Mouse (Mus musculus) CH12.LX (cell line): ENCODE data around the gene Tas1r3. TPM values are rescaled to one million over a fixed set of nuclear protein-coding genes. Genes with fewer than 3 reads are reported as not detected.

Experiments used
- DNase-seq: peaks from one replicate; pipeline ENCODE4 v3.0.0-alpha.2; 2013; ENCODE audit errors: extremely low read depth
- H3K27ac ChIP-seq: 2 replicates; pipeline ENCODE4 v1.5.1; 2012; ENCODE audit warnings: low read depth, mild to moderate bottlenecking, control low read depth, moderate library complexity; ENCODE audit not compliant: insufficient read depth
- H3K27me3 ChIP-seq: replicated peaks from 2 replicates; pipeline ENCODE3; 2012; ENCODE audit warnings: inconsistent platforms
- H3K36me3 ChIP-seq, 2 experiments: replicated peaks in 1 of 2; 2 replicates each; pipeline versions ENCODE3 to v1.6.1; 2012; ENCODE audit warnings: inconsistent platforms in 1 of 2, low read length in 1 of 2, mild to moderate bottlenecking in 1 of 2, mixed read lengths in 1 of 2, moderate library complexity in 1 of 2; ENCODE audit not compliant: control insufficient read depth in 1 of 2, insufficient read depth in 1 of 2
- H3K4me1 ChIP-seq, 2 experiments: 2 replicates each; pipeline ENCODE4 v1.6.1; 2012; ENCODE audit warnings: inconsistent platforms in 1 of 2, moderate library complexity in 1 of 2; ENCODE audit not compliant: insufficient read depth in 2 of 2, control insufficient read depth in 1 of 2
- H3K4me2 ChIP-seq: 2 replicates; pipeline ENCODE4 v1.6.1; 2012; ENCODE audit warnings: low read depth, mild to moderate bottlenecking, control low read depth; ENCODE audit not compliant: poor library complexity, insufficient read depth, severe bottlenecking
- H3K4me3 ChIP-seq, 3 experiments: fragments of 150-350 bp in 1 of 3; sonication (generic) in 1 of 3; replicated peaks in 1 of 3; 2 replicates each; pipeline versions ENCODE3 to v1.5.1; 2011 to 2012; ENCODE audit warnings: low read depth in 2 of 3, low read length in 2 of 3, mild to moderate bottlenecking in 2 of 3, moderate library complexity in 2 of 3, control low read depth in 1 of 3, improper control_type of control experiment in 1 of 3, inconsistent platforms in 1 of 3, mixed read lengths in 1 of 3; ENCODE audit not compliant: poor library complexity in 1 of 3
- H3K79me2 ChIP-seq: replicated peaks from 2 replicates; pipeline ENCODE4 v1.6.1; 2012; ENCODE audit warnings: mild to moderate bottlenecking, moderate library complexity; ENCODE audit not compliant: control insufficient read depth, poor library complexity, insufficient read depth, severe bottlenecking; ENCODE audit errors: extremely low read depth
- H3K9ac ChIP-seq: 2 replicates; pipeline ENCODE4 v1.6.1; 2012; ENCODE audit warnings: low read depth, mild to moderate bottlenecking, control low read depth, moderate library complexity; ENCODE audit not compliant: insufficient read depth
- H3K9me3 ChIP-seq: replicated peaks from 2 replicates; pipeline ENCODE3; 2012; ENCODE audit warnings: low read length, inconsistent platforms, mixed read lengths
- CHD1 ChIP-seq: IDR thresholded peaks from 2 replicates; pipeline ENCODE4 v1.6.1; 2012; ENCODE audit warnings: low read depth, low read length, improper control_type of control experiment, inconsistent platforms
- CHD2 ChIP-seq: IDR thresholded peaks from 2 replicates; pipeline ENCODE4 v1.6.1; 2011; ENCODE audit warnings: low read length, improper control_type of control experiment
- E2F4 ChIP-seq: IDR thresholded peaks from 2 replicates; pipeline ENCODE4 v1.6.1; 2011; ENCODE audit warnings: low read depth, low read length, improper control_type of control experiment; ENCODE audit not compliant: insufficient replicate concordance
- EP300 ChIP-seq: IDR thresholded peaks from 2 replicates; pipeline ENCODE4 v1.6.1; 2011; ENCODE audit warnings: low read length, improper control_type of control experiment
- IRF4 ChIP-seq: IDR thresholded peaks from 2 replicates; pipeline ENCODE4 v1.6.1; 2014; ENCODE audit warnings: low read depth, mild to moderate bottlenecking, inconsistent platforms, low read length, improper control_type of control experiment
- JUN ChIP-seq: IDR thresholded peaks from 2 replicates; pipeline ENCODE4 v1.6.1; 2011; ENCODE audit warnings: low read depth, mild to moderate bottlenecking, low read length, improper control_type of control experiment, moderate library complexity; ENCODE audit not compliant: insufficient read depth
- KAT2A ChIP-seq: IDR thresholded peaks from 2 replicates; pipeline ENCODE4 v1.6.1; 2012; ENCODE audit warnings: low read length, improper control_type of control experiment, inconsistent platforms; ENCODE audit not compliant: insufficient replicate concordance
- MEF2A ChIP-seq: IDR thresholded peaks from 2 replicates; pipeline ENCODE4 v1.6.1; 2014; ENCODE audit warnings: low read depth, mild to moderate bottlenecking, inconsistent platforms, low read length, improper control_type of control experiment, borderline replicate concordance
- MXI1 ChIP-seq: IDR thresholded peaks from 2 replicates; pipeline ENCODE4 v1.6.1; 2011; ENCODE audit warnings: mild to moderate bottlenecking, low read depth, low read length, improper control_type of control experiment
- MYC ChIP-seq: IDR thresholded peaks from 2 replicates; pipeline ENCODE4 v1.6.1; 2011; ENCODE audit warnings: low read depth, mild to moderate bottlenecking, improper control_type of control experiment, low read length
- NELFE ChIP-seq: IDR thresholded peaks from 2 replicates; pipeline ENCODE4 v1.6.1; 2011; ENCODE audit warnings: low read depth, low read length, improper control_type of control experiment
- NRF1 ChIP-seq: IDR thresholded peaks from 2 replicates; pipeline ENCODE4 v1.6.1; 2014; ENCODE audit warnings: low read depth, mild to moderate bottlenecking, inconsistent platforms, low read length, improper control_type of control experiment, moderate library complexity
- PAX5 ChIP-seq: IDR thresholded peaks from 2 replicates; pipeline ENCODE4 v1.6.1; 2012; ENCODE audit warnings: low read length, inconsistent platforms, mixed read lengths
- POLR2AphosphoS2 ChIP-seq: IDR thresholded peaks from 2 replicates; pipeline ENCODE4 v1.6.1; 2011; ENCODE audit warnings: low read depth, low read length, improper control_type of control experiment
- RAD21 ChIP-seq: IDR thresholded peaks from 2 replicates; pipeline ENCODE4 v1.6.1; 2011; ENCODE audit warnings: low read depth, mild to moderate bottlenecking, low read length, improper control_type of control experiment, moderate library complexity
- RCOR1 ChIP-seq: conservative IDR thresholded peaks from 2 replicates; pipeline ENCODE4 v1.6.1; 2012; ENCODE audit warnings: low read depth, mild to moderate bottlenecking, inconsistent platforms, low read length, improper control_type of control experiment
- SMC3 ChIP-seq: IDR thresholded peaks from 2 replicates; pipeline ENCODE4 v1.6.1; 2011; ENCODE audit warnings: low read depth, low read length, improper control_type of control experiment
- TCF12 ChIP-seq: IDR thresholded peaks from 2 replicates; pipeline ENCODE4 v1.6.1; 2014; ENCODE audit warnings: low read depth, mild to moderate bottlenecking, inconsistent platforms, low read length, improper control_type of control experiment
- UBTF ChIP-seq: IDR thresholded peaks from 2 replicates; pipeline ENCODE4 v1.6.1; 2012; ENCODE audit warnings: low read depth, mild to moderate bottlenecking, inconsistent platforms, low read length, improper control_type of control experiment, moderate library complexity
- USF1 ChIP-seq: IDR thresholded peaks from 2 replicates; pipeline ENCODE4 v1.6.1; 2014; ENCODE audit warnings: low read depth, mild to moderate bottlenecking, inconsistent platforms, low read length, improper control_type of control experiment
- ZC3H11A ChIP-seq: IDR thresholded peaks from 2 replicates; pipeline ENCODE4 v1.6.1; 2012; ENCODE audit warnings: low read depth, mild to moderate bottlenecking, inconsistent platforms, low read length, improper control_type of control experiment
- ZKSCAN1 ChIP-seq: IDR thresholded peaks from 2 replicates; pipeline ENCODE4 v1.6.1; 2012; ENCODE audit warnings: low read depth, inconsistent platforms, low read length, improper control_type of control experiment, borderline replicate concordance
- ZMIZ1 ChIP-seq: IDR thresholded peaks from 2 replicates; pipeline ENCODE4 v1.6.1; 2012; ENCODE audit warnings: low read depth, mild to moderate bottlenecking, inconsistent platforms, low read length, improper control_type of control experiment
- ZNF384 ChIP-seq: IDR thresholded peaks from 2 replicates; pipeline ENCODE4 v1.6.1; 2012; ENCODE audit warnings: low read depth, low read length, improper control_type of control experiment, inconsistent platforms
- dilution Hi-C: fragments of 300-500 bp; cut with MboI; formaldehyde crosslinking; loops from 2 replicates; pipeline ENCODE4 v1.14.3; 2020; ENCODE audit warnings: low sequenced_read_pairs; ENCODE audit not compliant: extremely low pct_unique_long_range_greater_than_20kb, extremely low pct_ligation_motif_present
- in situ Hi-C: fragments of 300-500 bp; cut with MboI; formaldehyde crosslinking; loops from 3 replicates; pipeline ENCODE4 v1.14.3; 2019; ENCODE audit warnings: low sequenced_read_pairs, low pct_ligation_motif_present, low pct_unique_long_range_greater_than_20kb, mixed read lengths
- polyA plus RNA-seq: library from polyadenylated mRNA; unstranded; fragments of >175 nt; gene quantifications from 2 replicates; pipeline ENCODE4 v1.2.1, GENCODE M21; 2012; ENCODE audit warnings: low read depth; ENCODE audit not compliant: insufficient read length
- total RNA-seq, 2 experiments: library from RNA; depleted of rRNA; stranded (reverse); fragments of 300-350 nt in 1 of 2; fragments of >200 nt in 1 of 2; gene quantifications; 2 replicates each; pipeline ENCODE4 v1.2.3; 2012 to 2014

The Tas1r3 gene
- total and polyA plus RNA-seq, 3 experiments: 0.15 to 0.89 (median 0.47) TPM

- no peak for TF ChIP-seq E2F4
- TF ChIP-seq SMC3: peak; percentile 18
- TF ChIP-seq RAD21: peak; percentile 19
- no peak for TF ChIP-seq MEF2A
- peak; percentile 77 for TF ChIP-seq MXI1
- TF ChIP-seq RCOR1: no peak
- no peak for TF ChIP-seq USF1
- peak; percentile 94 for TF ChIP-seq NRF1
- TF ChIP-seq ZC3H11A: no peak
- no peak for TF ChIP-seq ZKSCAN1
- no peak for TF ChIP-seq EP300
Measured at GRCm38 (mm10) chr4:155869317-155870033, 6.3 kb upstream of the Tas1r3 start, which contains the start of the genes Cptp and Ints11 (continued).

GRCm38 (mm10) chr4:155868614-155869298, 5.6 kb upstream of the Tas1r3 start:
- Histone ChIP-seq H3K9ac (peak overlapping the region; percentile 84), H3K79me2 (peaks cover 31% of the 10 kb centered on the region), H3K27me3 (no peaks in the 10 kb centered on the region), H3K4me3 (peak overlapping the region; percentile 85 to 93 (median 88)), H3K4me1 (peaks cover 26 to 43% of the 10 kb centered on the region in 2 experiments), H3K9me3 (no peaks in the 10 kb centered on the region), H3K27ac (0 out of 2 replicates have a peak overlapping the region, but pooled peaks have one; percentile 5), H3K36me3 (peaks cover 50 to 65% of the 10 kb centered on the region in 2 experiments), H3K4me2 (peak overlapping the region; percentile 94)
- in situ Hi-C loops (no loop called here), dilution Hi-C loops (no loop called here)
- TF ChIP-seq MEF2A (no peak), ZMIZ1 (no peak), ZC3H11A (no peak), TCF12 (no peak), JUN (no peak), POLR2AphosphoS2 (no peak), UBTF (no peak), NELFE (no peak), ZNF384 (no peak), RAD21 (no peak), KAT2A (no peak), SMC3 (no peak), MYC (no peak), EP300 (no peak), CHD1 (no peak), CHD2 (no peak), PAX5 (no peak), IRF4 (no peak)
- DNase-seq: no peak
